15 mouse cellular contexts compared by ENCODE assay signal in the genomic region with DNA sequence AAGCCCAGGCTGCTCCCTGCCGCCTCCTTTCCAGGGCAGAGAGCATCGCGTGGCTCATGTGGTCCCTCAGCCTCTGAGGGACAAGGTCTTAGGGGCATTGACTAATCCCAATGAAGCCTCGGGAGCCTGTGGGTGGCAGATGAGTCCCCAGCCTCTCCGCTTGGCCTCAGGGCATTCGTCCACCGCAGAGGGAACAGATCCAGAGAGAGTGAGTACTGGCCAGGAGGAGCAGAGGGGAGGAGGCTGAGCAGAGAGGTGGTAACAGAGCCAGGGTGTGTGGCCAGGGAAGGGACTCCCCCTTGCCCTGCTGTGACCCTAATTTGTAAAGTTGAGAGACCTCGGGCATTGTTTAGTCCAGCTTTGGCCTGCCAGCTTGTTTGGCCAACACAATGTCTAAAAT. TPM values are rescaled to one million over a fixed set of nuclear protein-coding genes. Genes with fewer than 3 reads are reported as not detected.
DNase-seq lines count a peak whose midpoint lies in the region; ATAC-seq and TF ChIP-seq lines count a peak whose summit lies in the region.
"Had no signal": no experiment of that assay in that cellular context is flagged by ENCODE, and none has a peak within 500 bp of the region (broad histone marks: within the 10 kb centered on the region; RNA-seq: fewer than 3 reads in every experiment).

No protein-coding gene starts in this region.

- no peak overlapping the region for H3K4me3 ChIP-seq in hindbrain, embryonic 10.5 days
- no peak overlapping the region for H3K4me3 ChIP-seq in hindbrain, embryonic 14.5 days (replicated peaks; ENCODE audit: low read length)
- no peak overlapping the region for H3K4me3 ChIP-seq in midbrain, embryonic 16.5 days (ENCODE audit: low read depth, low read length)
- H3K4me3 ChIP-seq in midbrain, embryonic 13.5 days (replicated peaks): no peak overlapping the region
- no peak overlapping the region for H3K4me3 ChIP-seq in hindbrain, postnatal 0 days (ENCODE audit: low read length)
- H3K4me3 ChIP-seq: forebrain, embryonic 13.5 days; heart, embryonic 10.5 days; megakaryocyte, embryonic 14.5 days; stomach, embryonic 15.5 days had no signal

- peaks cover 67% of the 10 kb centered on the region for H3K4me1 ChIP-seq in hindbrain, embryonic 10.5 days (replicated peaks)
- H3K4me1 ChIP-seq in hindbrain, embryonic 14.5 days (replicated peaks; ENCODE audit: control insufficient read depth, insufficient read depth, low read length): peaks cover 45% of the 10 kb centered on the region
- H3K4me1 ChIP-seq in midbrain, embryonic 16.5 days (ENCODE audit: control insufficient read depth, insufficient read depth, low read length): peaks cover 32% of the 10 kb centered on the region
- H3K4me1 ChIP-seq in midbrain, embryonic 13.5 days (replicated peaks): peaks cover 65% of the 10 kb centered on the region
- peaks cover 41% of the 10 kb centered on the region for H3K4me1 ChIP-seq in hindbrain, postnatal 0 days (ENCODE audit: insufficient read depth, low read length)
- H3K4me1 ChIP-seq: stomach, embryonic 15.5 days had no signal

- DNase-seq in hindbrain, embryonic 10.5 days (ENCODE audit: low spot score): no peak
- DNase-seq in hindbrain, embryonic 14.5 days (ENCODE audit: low spot score): no peak
- DNase-seq in cerebellum, adult 8-10 months: peak; percentile 62
- no peak for DNase-seq in hindbrain, postnatal 0 days (ENCODE audit: low spot score)
- DNase-seq in thymus, postnatal 14 days: no peak
- DNase-seq: heart, postnatal 4 days; kidney, adult 11 months; kidney, postnatal 4 days; liver, postnatal 0 days had no signal

- WGBS in hindbrain, embryonic 10.5 days: 43% methylated on average over 8 of the region's 8 CpGs
- WGBS in hindbrain, embryonic 14.5 days: 32% methylated on average over 8 of the region's 8 CpGs
- WGBS in midbrain, embryonic 16.5 days: 37% methylated on average over 8 of the region's 8 CpGs
- 39% methylated on average over 8 of the region's 8 CpGs for WGBS in midbrain, embryonic 13.5 days
- WGBS in hindbrain, postnatal 0 days: 27% methylated on average over 8 of the region's 8 CpGs

- no peaks in the 10 kb centered on the region for H3K36me3 ChIP-seq in hindbrain, embryonic 10.5 days
- no peaks in the 10 kb centered on the region for H3K36me3 ChIP-seq in hindbrain, embryonic 14.5 days (replicated peaks; ENCODE audit: control insufficient read depth, insufficient read depth)
- H3K36me3 ChIP-seq in midbrain, embryonic 16.5 days (ENCODE audit: control insufficient read depth, insufficient read depth, low read length): no peaks in the 10 kb centered on the region
- H3K36me3 ChIP-seq in midbrain, embryonic 13.5 days: no peaks in the 10 kb centered on the region
- H3K36me3 ChIP-seq in hindbrain, postnatal 0 days (ENCODE audit: insufficient read depth, low read length): no peaks in the 10 kb centered on the region
- H3K36me3 ChIP-seq: heart, embryonic 10.5 days; stomach, embryonic 15.5 days had no signal

- H3K9ac ChIP-seq in hindbrain, embryonic 14.5 days: no peak overlapping the region
- 0 out of 2 replicates have a peak overlapping the region, but pooled peaks have one; percentile 6 for H3K9ac ChIP-seq in midbrain, embryonic 16.5 days (ENCODE audit: low read depth, low read length)
- no peak overlapping the region; the same call in 1 of the 2 replicates for H3K9ac ChIP-seq in midbrain, embryonic 13.5 days (replicated peaks)
- no peak overlapping the region for H3K9ac ChIP-seq in hindbrain, postnatal 0 days (replicated peaks; ENCODE audit: low read length)
- H3K9ac ChIP-seq: forebrain, embryonic 13.5 days; liver, postnatal 0 days; stomach, embryonic 15.5 days had no signal

- ATAC-seq in hindbrain, embryonic 14.5 days (ENCODE audit: low FRiP score): no peak
- ATAC-seq in midbrain, embryonic 16.5 days: no peak
- ATAC-seq in midbrain, embryonic 13.5 days: no peak
- no peak for ATAC-seq in hindbrain, postnatal 0 days
- ATAC-seq: forebrain, embryonic 13.5 days; liver, postnatal 0 days had no signal

- no peak overlapping the region for H3K4me2 ChIP-seq in hindbrain, embryonic 14.5 days (replicated peaks)
- H3K4me2 ChIP-seq in midbrain, embryonic 16.5 days (ENCODE audit: low read length): no peak overlapping the region
- no peak overlapping the region for H3K4me2 ChIP-seq in midbrain, embryonic 13.5 days (replicated peaks)
- no peak overlapping the region for H3K4me2 ChIP-seq in hindbrain, postnatal 0 days (ENCODE audit: low read depth, low read length)
- H3K4me2 ChIP-seq: forebrain, embryonic 13.5 days; stomach, embryonic 15.5 days had no signal

- peaks cover 99% of the 10 kb centered on the region for H3K27me3 ChIP-seq in hindbrain, embryonic 10.5 days (ENCODE audit: insufficient read depth, poor library complexity, severe bottlenecking)
- H3K27me3 ChIP-seq in hindbrain, embryonic 14.5 days (ENCODE audit: control insufficient read depth, insufficient read depth, low read length): peaks cover 6% of the 10 kb centered on the region; the same call in 1 of the 2 replicates
- no peaks in the 10 kb centered on the region; the same call in 1 of the 2 replicates for H3K27me3 ChIP-seq in midbrain, embryonic 16.5 days (ENCODE audit: control insufficient read depth, insufficient read depth, low read depth, low read length)
- H3K27me3 ChIP-seq in midbrain, embryonic 13.5 days: peaks cover 36% of the 10 kb centered on the region
- H3K27me3 ChIP-seq in hindbrain, postnatal 0 days (ENCODE audit: insufficient read depth, low read length): no peaks in the 10 kb centered on the region; the same call in 1 of the 2 replicates
- H3K27me3 ChIP-seq: stomach, embryonic 15.5 days had no signal

- peak overlapping the region; percentile 36; the same call in 1 of the 2 replicates for H3K27ac ChIP-seq in hindbrain, embryonic 10.5 days
- H3K27ac ChIP-seq in hindbrain, embryonic 14.5 days: no peak overlapping the region
- no peak overlapping the region for H3K27ac ChIP-seq in midbrain, embryonic 16.5 days (ENCODE audit: low read length)
- H3K27ac ChIP-seq in midbrain, embryonic 13.5 days: no peak overlapping the region
- peak overlapping the region; percentile 45 for H3K27ac ChIP-seq in hindbrain, postnatal 0 days
- H3K27ac ChIP-seq: forebrain, embryonic 13.5 days; heart, embryonic 10.5 days; stomach, embryonic 15.5 days had no signal

- no peak for TF ChIP-seq CTCF in hindbrain, postnatal 0 days (IDR thresholded peaks at IDR 0.05; ENCODE audit: low read depth)

- no peaks in the 10 kb centered on the region for H3K9me3 ChIP-seq in hindbrain, embryonic 10.5 days
- no peaks in the 10 kb centered on the region for H3K9me3 ChIP-seq in hindbrain, embryonic 14.5 days (ENCODE audit: control insufficient read depth, low read length)
- no peaks in the 10 kb centered on the region for H3K9me3 ChIP-seq in midbrain, embryonic 16.5 days (replicated peaks; ENCODE audit: control insufficient read depth, low read length, poor library complexity, severe bottlenecking)
- no peaks in the 10 kb centered on the region for H3K9me3 ChIP-seq in midbrain, embryonic 13.5 days
- H3K9me3 ChIP-seq in hindbrain, postnatal 0 days (ENCODE audit: low read length): no peaks in the 10 kb centered on the region
- H3K9me3 ChIP-seq: forebrain, embryonic 13.5 days; heart, embryonic 10.5 days; megakaryocyte, embryonic 14.5 days; stomach, embryonic 15.5 days had no signal

RNA-seq across cellular contexts. Expression of a gene that starts 29.6 kb away (rescaled TPM):
- 2.0 and 4.4 TPM in 2 replicates for polyA plus RNA-seq in hindbrain, embryonic 10.5 days (2016; fragmentation: Nextera tagmentation; extraction: Ambion mirVana)
- polyA plus RNA-seq in hindbrain, embryonic 14.5 days (2014; fragmentation: Nextera tagmentation; extraction: Ambion mirVana): 15.3 and 16.9 TPM in 2 replicates
- polyA plus RNA-seq in midbrain, embryonic 16.5 days (2015; fragmentation: Nextera tagmentation; extraction: Ambion mirVana): 14.1 and 16.3 TPM in 2 replicates
- 5.9 and 7.3 TPM in 2 replicates for polyA plus RNA-seq in midbrain, embryonic 13.5 days (2015; fragmentation: Nextera tagmentation; extraction: Ambion mirVana)
- total RNA-seq in hindbrain, postnatal 0 days (2014; rRNA removed): 49.9 and 53.0 TPM in 2 replicates
- 10.5 and 11.7 TPM in 2 replicates for polyA plus RNA-seq in hindbrain, postnatal 0 days (2015; fragmentation: Nextera tagmentation; extraction: Ambion mirVana)

RNA-seq across cellular contexts. Expression of a gene that starts 42.4 kb away (rescaled TPM):
- polyA plus RNA-seq in hindbrain, embryonic 10.5 days (2016; fragmentation: Nextera tagmentation; extraction: Ambion mirVana): 0.55 and 0.85 TPM in 2 replicates
- polyA plus RNA-seq in hindbrain, embryonic 14.5 days (2014; fragmentation: Nextera tagmentation; extraction: Ambion mirVana): 0.70 and 0.83 TPM in 2 replicates
- 0.57 and 0.77 TPM in 2 replicates for polyA plus RNA-seq in midbrain, embryonic 16.5 days (2015; fragmentation: Nextera tagmentation; extraction: Ambion mirVana)
- 0.87 and 1.1 TPM in 2 replicates for polyA plus RNA-seq in midbrain, embryonic 13.5 days (2015; fragmentation: Nextera tagmentation; extraction: Ambion mirVana)
- 1.7 and 1.9 TPM in 2 replicates for total RNA-seq in hindbrain, postnatal 0 days (2014; rRNA removed)
- polyA plus RNA-seq in hindbrain, postnatal 0 days (2015; fragmentation: Nextera tagmentation; extraction: Ambion mirVana): 0.78 and 1.1 TPM in 2 replicates

Comparison
In these comparisons a context has a peak if more than half of its experiments do, and no peak if none do; other contexts are left out.
1. H3K27ac ChIP-seq: peak in hindbrain, embryonic 10.5 days (single experiment) and hindbrain, postnatal 0 days (single experiment); none in hindbrain, embryonic 14.5 days (single experiment), midbrain, embryonic 16.5 days (single experiment) and midbrain, embryonic 13.5 days (single experiment).